Mouse (Mus musculus): ENCODE measurements around the gene Galnt10. TPM values are rescaled to one million over a fixed set of nuclear protein-coding genes. Genes with fewer than 3 reads are reported as not detected.

Galnt10 gene
- total and polyA plus RNA-seq, 3 experiments, result 5.2 to 8.7 (median 5.6) TPM

DNA sequence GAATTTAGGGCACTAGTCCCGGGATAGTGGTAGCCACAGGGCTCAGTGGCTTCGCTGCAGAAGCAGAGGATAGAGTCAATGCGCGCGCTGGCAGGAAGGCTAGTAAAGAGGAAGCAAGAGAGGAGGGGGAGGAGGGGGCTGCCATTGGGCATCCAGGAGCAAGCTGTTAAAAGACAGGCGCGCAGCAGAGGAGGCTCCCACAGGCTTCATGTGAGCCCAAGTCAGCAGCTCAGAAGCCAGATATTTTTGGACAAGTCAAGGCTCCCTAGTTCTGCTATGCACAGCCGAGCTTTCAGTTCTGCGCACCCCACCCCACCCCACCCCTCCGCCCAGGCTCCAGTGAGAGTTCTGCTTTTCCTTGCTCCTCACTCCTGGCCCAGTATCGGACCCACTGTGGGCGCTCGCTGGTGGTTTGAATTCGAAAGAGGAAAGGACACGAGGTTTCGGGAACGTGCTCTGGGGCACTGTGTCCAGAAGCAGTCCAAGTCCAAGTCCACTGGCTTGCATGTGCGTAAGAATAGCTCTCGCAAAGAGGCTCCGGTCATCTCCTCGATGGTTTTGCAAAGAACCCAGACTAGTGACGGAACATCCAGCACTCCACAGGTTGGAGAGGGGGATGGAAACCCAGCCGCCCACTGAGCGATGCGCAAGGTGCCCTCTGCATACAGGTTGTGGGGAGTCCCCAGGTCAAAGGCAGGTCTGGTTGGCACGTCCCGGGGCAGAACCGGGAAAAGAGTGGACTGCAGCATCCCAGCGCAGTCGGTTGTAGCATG, 811 bp upstream of the Galnt10 start:
- peak in 1 of 2 experiments; percentile 72 for DNase-seq
- Histone ChIP-seq H3K79me2 (replicated peaks; ENCODE audit: control insufficient read depth, insufficient read depth, low read length) (no peaks in the 10 kb centered on the region), H3K27me3 (ENCODE audit: control insufficient read depth, insufficient read depth, low read length) (no peaks in the 10 kb centered on the region), H3K36me3 (ENCODE audit: control insufficient read depth, insufficient read depth, low read length) (no peaks in the 10 kb centered on the region), H3K4me1 (ENCODE audit: control insufficient read depth, insufficient read depth, low read length) (peaks cover 1% of the 10 kb centered on the region; the same call in 1 of the 2 replicates), H3K27ac (peak overlapping the region; percentile 98), H3K4me3 (peak overlapping the region; percentile 75), H3K9ac (ENCODE audit: low read depth, low read length) (peak overlapping the region; percentile 82)
- under 1% methylated on average over 30 of the region's 30 CpGs for WGBS
- intact Hi-C loops (cut with DNase I), result loop anchor here (1.0 to 5.0 kb wide), 4 partner anchors 30 to 126 kb away; partner anchors contain the start of genes Fam114a2 and Mfap3
- TF ChIP-seq POLR2A (IDR thresholded peaks at IDR 0.05; ENCODE audit: insufficient read depth, low read depth, low read length) (0 out of 2 replicates have a peak, but pooled peaks have one; percentile 19), EP300 (IDR thresholded peaks at IDR 0.05; ENCODE audit: insufficient read depth, low read depth, low read length) (no peak)

DNA sequence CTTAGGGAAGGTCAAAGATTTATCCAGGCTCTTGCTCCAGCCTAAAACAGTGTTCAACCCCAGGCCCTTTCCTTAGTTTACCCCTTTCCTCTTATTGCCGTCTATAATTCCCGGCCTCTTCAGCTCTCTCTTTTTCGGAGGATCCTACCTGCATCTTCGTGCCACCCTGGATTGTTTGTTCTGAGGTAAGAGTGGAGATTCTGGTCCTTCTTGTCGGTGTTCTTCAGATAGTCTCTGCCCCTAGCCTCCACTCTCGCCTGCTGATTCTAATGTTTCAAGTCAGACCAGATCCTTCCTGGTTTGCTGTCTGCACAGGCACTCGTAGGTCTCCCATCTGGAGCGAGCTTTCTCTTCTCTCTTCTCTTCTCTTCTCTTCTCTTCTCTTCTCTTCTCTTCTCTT, 605 bp downstream of the Galnt10 start:
- intact Hi-C loops (cut with DNase I), result loop anchor here (1.0 to 5.0 kb wide), 4 partner anchors 29 to 128 kb away; partner anchors contain the start of genes Fam114a2 and Mfap3
- no peak for TF ChIP-seq EP300 (IDR thresholded peaks at IDR 0.05; ENCODE audit: insufficient read depth, low read depth, low read length)
- no peak for TF ChIP-seq CTCF (IDR thresholded peaks at IDR 0.05)
- no peak for TF ChIP-seq POLR2A (IDR thresholded peaks at IDR 0.05; ENCODE audit: insufficient read depth, low read depth, low read length)
- H3K4me1 ChIP-seq (ENCODE audit: control insufficient read depth, insufficient read depth, low read length), result peaks cover 1% of the 10 kb centered on the region; the same call in 1 of the 2 replicates
- WGBS, result 28% methylated on average over 8 of the region's 8 CpGs
- H3K36me3 ChIP-seq (ENCODE audit: control insufficient read depth, insufficient read depth, low read length), result no peaks in the 10 kb centered on the region
- peak overlapping the region; percentile 75 for H3K4me3 ChIP-seq
- no peak for DNase-seq
- no peaks in the 10 kb centered on the region for H3K79me2 ChIP-seq (replicated peaks; ENCODE audit: control insufficient read depth, insufficient read depth, low read length)
- H3K27ac ChIP-seq, result peak overlapping the region; percentile 98
- H3K9ac ChIP-seq (ENCODE audit: low read depth, low read length), result peak overlapping the region; percentile 92
- H3K27me3 ChIP-seq (ENCODE audit: control insufficient read depth, insufficient read depth, low read length), result no peaks in the 10 kb centered on the region

DNA sequence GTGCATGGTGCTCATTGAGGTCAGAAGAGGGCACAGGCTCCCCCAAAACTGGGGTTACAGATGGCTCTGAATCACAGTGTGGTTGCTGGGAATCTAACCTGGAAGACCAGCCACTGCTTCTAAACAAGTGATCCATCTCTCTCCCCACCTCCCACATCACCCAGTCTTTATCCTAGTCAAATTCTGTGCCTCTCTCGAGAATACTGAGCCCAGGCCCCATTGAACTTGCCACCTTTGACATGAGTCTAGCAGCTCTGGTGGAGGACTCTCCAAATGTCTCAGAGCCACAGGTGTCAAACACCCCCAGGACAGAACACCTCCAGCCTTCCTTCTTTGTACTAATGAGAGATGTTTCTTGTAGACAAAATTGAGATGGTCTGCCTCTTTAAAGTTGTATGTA, 1.2 kb downstream of the Galnt10 start:
- intact Hi-C loops (cut with DNase I), result loop anchor here (5.0 kb wide), 1 partner anchor 41 kb away; no protein-coding TSS in a partner anchor
- 30% methylated on average over 1 of the region's 1 CpGs for WGBS
- H3K27me3 ChIP-seq (ENCODE audit: control insufficient read depth, insufficient read depth, low read length), result no peaks in the 10 kb centered on the region
- H3K36me3 ChIP-seq (ENCODE audit: control insufficient read depth, insufficient read depth, low read length), result no peaks in the 10 kb centered on the region
- no peak overlapping the region for H3K9ac ChIP-seq (ENCODE audit: low read depth, low read length)
- H3K4me3 ChIP-seq, result no peak overlapping the region
- H3K27ac ChIP-seq, result no peak overlapping the region
- no peaks in the 10 kb centered on the region for H3K79me2 ChIP-seq (replicated peaks; ENCODE audit: control insufficient read depth, insufficient read depth, low read length)
- no peak for TF ChIP-seq EP300 (IDR thresholded peaks at IDR 0.05; ENCODE audit: insufficient read depth, low read depth, low read length)
- no peak for TF ChIP-seq CTCF (IDR thresholded peaks at IDR 0.05)
- TF ChIP-seq POLR2A (IDR thresholded peaks at IDR 0.05; ENCODE audit: insufficient read depth, low read depth, low read length), result no peak
- peak in 1 of 2 experiments; percentile 13 for DNase-seq
- H3K4me1 ChIP-seq (ENCODE audit: control insufficient read depth, insufficient read depth, low read length), result peaks cover 4% of the 10 kb centered on the region; the same call in 1 of the 2 replicates

DNA sequence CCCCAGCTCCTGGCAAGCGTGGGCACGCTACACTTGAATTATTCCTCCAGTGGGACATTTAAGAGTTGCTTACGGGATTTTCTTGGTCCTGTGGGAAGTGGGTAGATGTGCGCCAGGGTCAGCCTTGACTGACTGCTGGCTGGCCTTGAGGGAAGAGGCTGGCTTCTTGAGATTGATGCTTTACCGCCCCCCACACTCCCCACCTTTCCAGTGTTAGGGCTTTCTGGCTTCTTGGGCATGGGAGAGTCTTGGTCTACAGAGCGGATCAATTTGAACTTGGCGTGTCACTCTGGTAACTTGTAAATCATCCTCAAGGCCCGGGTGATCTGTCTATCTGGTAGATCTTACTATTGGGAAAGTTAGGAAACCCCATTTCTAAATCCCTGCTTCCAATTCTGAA, 1.7 kb downstream of the Galnt10 start:
- WGBS, result 87% methylated on average over 8 of the region's 8 CpGs
- H3K27me3 ChIP-seq (ENCODE audit: control insufficient read depth, insufficient read depth, low read length), result no peaks in the 10 kb centered on the region
- peaks cover 4% of the 10 kb centered on the region; the same call in 1 of the 2 replicates for H3K4me1 ChIP-seq (ENCODE audit: control insufficient read depth, insufficient read depth, low read length)
- intact Hi-C loops (cut with DNase I), result loop anchor here (5.0 kb wide), 1 partner anchor 40 kb away; no protein-coding TSS in a partner anchor
- no peak overlapping the region for H3K4me3 ChIP-seq
- no peak overlapping the region for H3K27ac ChIP-seq
- DNase-seq, result peak in 1 of 2 experiments; percentile 17
- H3K79me2 ChIP-seq (replicated peaks; ENCODE audit: control insufficient read depth, insufficient read depth, low read length), result no peaks in the 10 kb centered on the region
- no peaks in the 10 kb centered on the region for H3K36me3 ChIP-seq (ENCODE audit: control insufficient read depth, insufficient read depth, low read length)
- TF ChIP-seq CTCF (IDR thresholded peaks at IDR 0.05) (no peak), EP300 (IDR thresholded peaks at IDR 0.05; ENCODE audit: insufficient read depth, low read depth, low read length) (no peak), POLR2A (IDR thresholded peaks at IDR 0.05; ENCODE audit: insufficient read depth, low read depth, low read length) (no peak)
- H3K9ac ChIP-seq (ENCODE audit: low read depth, low read length), result no peak overlapping the region

DNA sequence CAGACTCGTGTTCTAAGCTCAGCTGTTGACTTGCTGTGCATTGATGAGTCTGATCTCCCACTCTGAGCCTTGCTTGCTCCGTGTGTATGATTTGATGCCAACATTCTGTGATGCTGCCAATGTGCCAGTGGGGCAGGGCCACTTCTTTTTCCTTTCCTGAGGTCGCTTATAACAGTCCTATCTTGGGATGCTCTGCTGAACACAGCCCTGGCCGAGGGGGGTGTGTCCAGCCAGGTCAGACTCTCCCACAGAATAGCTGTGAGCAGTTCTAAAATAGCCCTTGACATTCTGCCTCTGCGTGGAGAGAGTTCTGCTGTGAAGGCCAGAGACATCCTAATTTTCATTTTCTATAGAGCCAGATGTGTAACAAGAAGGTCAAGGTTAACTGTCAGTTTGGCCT, 2.2 kb downstream of the Galnt10 start:
- Histone ChIP-seq H3K9ac (ENCODE audit: low read depth, low read length) (no peak overlapping the region), H3K27me3 (ENCODE audit: control insufficient read depth, insufficient read depth, low read length) (no peaks in the 10 kb centered on the region), H3K4me3 (no peak overlapping the region), H3K36me3 (ENCODE audit: control insufficient read depth, insufficient read depth, low read length) (no peaks in the 10 kb centered on the region), H3K4me1 (ENCODE audit: control insufficient read depth, insufficient read depth, low read length) (peaks cover 4% of the 10 kb centered on the region; the same call in 1 of the 2 replicates), H3K27ac (no peak overlapping the region), H3K79me2 (replicated peaks; ENCODE audit: control insufficient read depth, insufficient read depth, low read length) (no peaks in the 10 kb centered on the region)
- 58% methylated on average over 5 of the region's 5 CpGs for WGBS
- intact Hi-C loops (cut with DNase I), result loop anchor here (5.0 kb wide), 1 partner anchor 40 kb away; no protein-coding TSS in a partner anchor
- peak in 1 of 2 experiments; percentile 12 for DNase-seq
- no peak for TF ChIP-seq POLR2A (IDR thresholded peaks at IDR 0.05; ENCODE audit: insufficient read depth, low read depth, low read length)
- no peak for TF ChIP-seq EP300 (IDR thresholded peaks at IDR 0.05; ENCODE audit: insufficient read depth, low read depth, low read length)
- no peak for TF ChIP-seq CTCF (IDR thresholded peaks at IDR 0.05)

Data from heart, adult 2 months (tissue).